Mouse (Mus musculus) kidney, postnatal 10 days (tissue): Measurements from ENCODE around the gene Sp9.

ENCODE experiments used
- DNase-seq: peaks from one replicate; pipeline ENCODE4 v3.0.0; 2021; ENCODE audit warnings: mixed read lengths

The Sp9 gene

GRCm38 (mm10) chr2:73271459-73272161, at the start of gene Sp9:
Gene Sp9 (plus strand): TSS chr2:73271925.
- DNase-seq, result peak; percentile 59

- no peak for DNase-seq
Measured at GRCm38 (mm10) chr2:73231081-73231480, 40.6 kb upstream of the Sp9 start.

GRCm38 (mm10) chr2:73241299-73241698, 30.4 kb upstream of the Sp9 start:
- no peak for DNase-seq

GRCm38 (mm10) chr2:73248701-73249100, 23.0 kb upstream of the Sp9 start:
- DNase-seq, result no peak

GRCm38 (mm10) chr2:73263172-73263765, 8.5 kb upstream of the Sp9 start:
- peak; percentile 22 for DNase-seq

GRCm38 (mm10) chr2:73263794-73264610, 7.7 kb upstream of the Sp9 start:
- DNase-seq, result peak; percentile 48

- DNase-seq, result no peak
Measured at GRCm38 (mm10) chr2:73264611-73265195, 7.0 kb upstream of the Sp9 start.

GRCm38 (mm10) chr2:73266011-73266410, 5.7 kb upstream of the Sp9 start:
- DNase-seq, result no peak

GRCm38 (mm10) chr2:73266623-73267022, 5.1 kb upstream of the Sp9 start:
- no peak for DNase-seq

- DNase-seq, result no peak
Measured at GRCm38 (mm10) chr2:73267231-73267630, 4.5 kb upstream of the Sp9 start.

GRCm38 (mm10) chr2:73267818-73268217, 3.9 kb upstream of the Sp9 start:
- DNase-seq, result no peak

- no peak for DNase-seq
Measured at GRCm38 (mm10) chr2:73268281-73268680, 3.4 kb upstream of the Sp9 start.

- DNase-seq, result no peak
Measured at GRCm38 (mm10) chr2:73268836-73269395, 2.8 kb upstream of the Sp9 start.

- no peak for DNase-seq
Measured at GRCm38 (mm10) chr2:73269666-73270065, 2.1 kb upstream of the Sp9 start.

- DNase-seq, result no peak
Measured at GRCm38 (mm10) chr2:73270071-73270592, 1.6 kb upstream of the Sp9 start.

- peak; percentile 34 for DNase-seq
Measured at GRCm38 (mm10) chr2:73270593-73271458, 899 bp upstream of the Sp9 start.

GRCm38 (mm10) chr2:73272351-73273248, 875 bp downstream of the Sp9 start:
- peak; percentile 24 for DNase-seq

- peak; percentile 44 for DNase-seq
Measured at GRCm38 (mm10) chr2:73273249-73274118, 1.8 kb downstream of the Sp9 start.

- DNase-seq, result peak; percentile 60
Measured at GRCm38 (mm10) chr2:73274119-73274920, 2.6 kb downstream of the Sp9 start.
